Mouse (Mus musculus): ENCODE measurements around the gene Trappc13. TPM values are rescaled to one million over a fixed set of nuclear protein-coding genes. Genes with fewer than 3 reads are reported as not detected.

Trappc13 gene
- total RNA-seq (2023): 20.9 to 27.4 TPM (median 24.5 TPM) in 4 replicates

DNA sequence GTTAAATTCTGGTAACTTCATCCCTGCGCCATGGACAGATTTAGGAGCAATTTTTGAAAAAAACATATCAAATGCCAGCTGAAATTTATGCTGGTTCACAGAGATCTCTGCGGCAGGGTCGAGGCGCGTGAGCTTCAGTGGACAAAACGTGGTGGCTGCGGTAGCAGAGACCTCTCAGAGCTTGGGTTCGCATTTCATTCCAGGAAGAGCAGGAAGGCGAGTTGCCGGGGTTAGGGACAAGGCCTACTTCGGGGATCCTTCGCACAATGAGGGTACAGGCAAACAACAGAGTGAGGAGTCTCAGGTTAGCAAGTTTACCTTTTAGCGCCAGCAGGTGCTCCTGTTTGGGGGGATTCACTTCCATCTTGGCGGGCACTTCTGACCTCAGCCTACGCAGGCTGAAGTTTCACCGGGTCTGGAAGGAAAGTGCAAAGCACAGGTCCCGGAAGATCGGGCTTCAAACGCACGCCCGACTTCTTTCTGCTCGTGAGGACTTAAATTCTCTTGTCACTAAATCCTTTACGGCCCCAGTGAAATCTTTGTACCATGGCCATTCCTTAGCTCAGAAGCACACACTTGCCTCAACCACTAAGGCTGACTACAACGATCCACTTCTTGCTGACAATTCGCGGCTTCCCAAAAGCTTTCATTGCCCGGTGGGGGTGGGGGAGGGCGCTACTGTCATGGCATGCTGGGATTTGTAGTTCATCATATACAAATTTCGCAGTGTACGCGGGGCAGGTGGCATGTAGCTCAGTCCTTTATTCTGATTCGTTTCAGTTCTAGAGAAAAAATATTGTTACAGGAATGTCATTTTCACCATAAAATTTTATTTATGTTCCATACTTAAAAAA, at the start of gene Trappc13:
TSS of gene Trappc13 (minus strand) at position 674 of the 854 bp plus-strand sequence.

DNA sequence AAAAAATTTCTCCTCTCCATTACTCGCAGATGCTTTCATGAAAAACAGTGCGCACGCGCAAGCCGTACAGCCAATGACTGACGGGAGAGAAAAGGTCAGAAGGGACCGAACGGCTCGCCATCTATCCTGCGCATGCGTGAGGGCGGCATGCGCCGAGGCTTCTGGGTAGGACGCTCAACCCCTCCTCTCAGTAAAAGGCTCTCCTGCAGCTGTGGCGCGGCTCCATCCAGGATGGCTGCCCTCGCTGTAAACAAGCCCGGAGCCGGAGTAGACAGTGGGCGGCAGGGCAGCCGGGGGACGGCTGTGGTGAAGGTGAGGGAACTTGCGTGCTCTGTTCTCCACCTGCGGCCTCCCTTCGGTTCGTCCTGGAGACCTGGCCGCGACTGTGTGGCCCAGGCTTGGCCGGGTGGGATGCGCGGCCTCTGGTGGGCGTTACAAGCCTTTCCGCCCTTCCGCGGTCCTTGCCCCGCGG, 417 bp upstream of the Trappc13 start, which contains the start of gene Trim23:
TSS of gene Trim23 (plus strand) at position 148 of the 472 bp plus-strand sequence.

DNA sequence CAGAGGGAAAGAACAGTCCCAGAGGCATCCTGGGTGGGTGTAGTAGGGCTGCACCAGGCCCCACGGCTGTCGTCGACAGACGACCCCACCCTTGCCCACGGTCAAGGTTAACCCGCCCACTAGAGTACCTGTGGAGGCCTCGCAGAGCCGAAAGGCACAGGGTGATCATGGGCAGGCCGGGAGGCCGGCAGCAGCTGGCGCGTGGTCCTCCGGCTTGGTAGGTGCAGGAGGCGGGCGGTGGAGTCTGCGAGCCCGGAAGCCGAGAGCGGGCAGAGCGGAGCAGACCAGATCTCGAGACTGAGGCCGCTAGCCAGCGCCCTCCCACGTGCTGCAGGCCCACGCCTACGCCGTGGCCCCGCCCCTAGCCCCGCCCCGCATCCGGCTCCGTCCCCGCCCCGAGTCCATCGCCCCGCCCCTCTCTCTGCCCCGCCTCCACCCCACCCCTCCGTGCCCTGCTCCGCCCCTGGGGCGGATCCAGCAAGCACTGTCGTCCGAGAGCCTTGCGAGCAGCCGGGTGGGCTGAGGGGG, 68.9 kb downstream of the Trappc13 start, which contains the start of the genes Nln and Sgtb:
TSS of gene Nln (minus strand) at position 327 of the 528 bp plus-strand sequence.
TSS of gene Sgtb (plus strand) at position 454 of the 528 bp plus-strand sequence.

Other genes starting within 250 kb of the Trappc13 start
- 16.9 to 24.5 TPM (median 19.2 TPM) in 4 replicates for gene Nln, start 68.9 kb downstream of the Trappc13 start, total RNA-seq (2023)
- gene Sgtb, start 68.7 kb downstream of the Trappc13 start, total RNA-seq (2023): 0.18 to 0.22 TPM in 2 of 4 replicates, not detected in the others
- 11.2 to 15.6 TPM (median 13.6 TPM) in 4 replicates for gene Trim23, start 328 bp upstream of the Trappc13 start, total RNA-seq (2023)
- gene Cenpk, start 50.1 kb upstream of the Trappc13 start, total RNA-seq (2023): 5.0 to 8.2 TPM (median 6.8 TPM) in 4 replicates
- gene Ppwd1, start 50.4 kb upstream of the Trappc13 start, total RNA-seq (2023): 33.4 to 41.3 TPM (median 38.3 TPM) in 4 replicates
- gene Adamts6, start 109.4 kb upstream of the Trappc13 start, total RNA-seq (2023): 16.6 to 28.4 TPM (median 21.5 TPM) in 4 replicates